Mouse (Mus musculus): Measurements from ENCODE around the gene Snrnp70.

The Snrnp70 gene

GRCm38 (mm10) chr7:45395578-45396336 lies at the start of gene Snrnp70:
Gene Snrnp70, minus strand, starts transcription at chr7:45395742.
- DNase-seq (ENCODE audit: low spot score), result peak; percentile 100

- DNase-seq (ENCODE audit: low spot score), result no peak
These were observed 48.2 kb upstream of the Snrnp70 start for GRCm38 (mm10) chr7:45443526-45444420.

GRCm38 (mm10) chr7:45437521-45438276 lies 42.2 kb upstream of the Snrnp70 start, which contains the start of gene Ruvbl2:
Gene Ruvbl2, minus strand, starts transcription at chr7:45438096.
- DNase-seq (ENCODE audit: low spot score), result no peak

- no peak for DNase-seq (ENCODE audit: low spot score)
These were observed 41.5 kb upstream of the Snrnp70 start for GRCm38 (mm10) chr7:45437046-45437445.

- DNase-seq (ENCODE audit: low spot score), result no peak
These were observed 40.9 kb upstream of the Snrnp70 start for GRCm38 (mm10) chr7:45436444-45436843.

GRCm38 (mm10) chr7:45435038-45435437 lies 39.5 kb upstream of the Snrnp70 start:
- no peak for DNase-seq (ENCODE audit: low spot score)

- DNase-seq (ENCODE audit: low spot score), result peak; percentile 100
These were observed 38.9 kb upstream of the Snrnp70 start, which contains the start of gene Gys1 for GRCm38 (mm10) chr7:45434203-45435015. Gene Gys1, plus strand, starts transcription at chr7:45434844.

GRCm38 (mm10) chr7:45433835-45434202 lies 38.3 kb upstream of the Snrnp70 start:
- DNase-seq (ENCODE audit: low spot score), result no peak

GRCm38 (mm10) chr7:45426556-45426955 lies 31.0 kb upstream of the Snrnp70 start:
- no peak for DNase-seq (ENCODE audit: low spot score)

- no peak for DNase-seq (ENCODE audit: low spot score)
These were observed 25.7 kb upstream of the Snrnp70 start for GRCm38 (mm10) chr7:45421194-45421593.

- DNase-seq (ENCODE audit: low spot score), result no peak
These were observed 25.0 kb upstream of the Snrnp70 start, which contains the start of gene Lhb for GRCm38 (mm10) chr7:45420615-45420919. Gene Lhb, plus strand, starts transcription at chr7:45420820.

GRCm38 (mm10) chr7:45419859-45420614 lies 24.5 kb upstream of the Snrnp70 start:
- no peak for DNase-seq (ENCODE audit: low spot score)

- no peak for DNase-seq (ENCODE audit: low spot score)
These were observed 22.5 kb upstream of the Snrnp70 start for GRCm38 (mm10) chr7:45417962-45418492.

GRCm38 (mm10) chr7:45415636-45416035 lies 20.1 kb upstream of the Snrnp70 start:
- no peak for DNase-seq (ENCODE audit: low spot score)

GRCm38 (mm10) chr7:45414740-45415224 lies 19.2 kb upstream of the Snrnp70 start:
- DNase-seq (ENCODE audit: low spot score), result no peak

GRCm38 (mm10) chr7:45413864-45414739 lies 18.6 kb upstream of the Snrnp70 start:
- no peak for DNase-seq (ENCODE audit: low spot score)

- DNase-seq (ENCODE audit: low spot score), result no peak
These were observed 17.7 kb upstream of the Snrnp70 start, which contains the start of gene Ntf5 for GRCm38 (mm10) chr7:45413113-45413863. Gene Ntf5, plus strand, starts transcription at chr7:45413695.

- no peak for DNase-seq (ENCODE audit: low spot score)
These were observed 16.9 kb upstream of the Snrnp70 start for GRCm38 (mm10) chr7:45412421-45412820.
